Mouse (Mus musculus): Measurements from ENCODE around the gene Adam12.

- no peak for TF ChIP-seq CTCF (IDR thresholded peaks at IDR 0.05; ENCODE audit: control insufficient read depth, insufficient read depth, low read length)
- no peak for TF ChIP-seq POLR2A (IDR thresholded peaks at IDR 0.05; ENCODE audit: borderline replicate concordance, control insufficient read depth, low read depth, low read length)
Observed at GRCm38 (mm10) chr7:133976388-133977122, 255.4 kb downstream of the Adam12 start.

Measured in bone marrow, adult 2 months (tissue).